Mouse (Mus musculus) fat pad, adult 2 months (tissue): ENCODE results near the gene Psmd7.
"Not testable (repeated sequence)": the region's sequence is repeated elsewhere in the genome, so short reads cannot be mapped to it uniquely, and the experiment has no call there.

Source experiments
- DNase-seq: peaks from one replicate; pipeline ENCODE4 v3.0.0-alpha.2; 2011; ENCODE audit warnings: low read depth, low spot score; ENCODE audit errors: extremely low read depth

Psmd7 gene

GRCm38 (mm10) chr8:107587995-107588780 lies at the start of gene Psmd7:
TSS of gene Psmd7 (minus strand) at chr8:107588464.
- no peak for DNase-seq

- no peak for DNase-seq
Observed at GRCm38 (mm10) chr8:107633734-107634133, 45.5 kb upstream of the Psmd7 start.

DNA sequence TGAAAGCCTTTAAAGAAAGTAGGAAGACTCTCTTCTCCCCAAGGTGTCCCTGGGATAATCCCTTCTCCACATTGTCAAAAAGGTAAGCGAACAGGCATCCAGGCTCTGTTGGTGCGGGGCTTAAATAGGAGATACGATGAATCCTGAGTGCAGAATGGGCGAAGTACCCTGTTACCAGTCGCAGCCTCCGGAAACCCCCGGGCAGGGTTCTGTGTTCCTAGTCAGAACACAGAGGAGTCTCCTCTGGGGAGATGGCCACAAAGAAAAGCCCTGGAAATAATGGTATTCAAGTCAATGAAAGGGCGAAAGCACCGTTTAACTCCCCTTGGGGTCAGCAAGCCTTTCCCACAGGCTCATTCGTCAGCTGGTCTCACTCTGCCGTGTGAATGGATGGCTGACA lies 41.4 kb upstream of the Psmd7 start:
- no peak for DNase-seq

- no peak for DNase-seq
Observed at GRCm38 (mm10) chr8:107628501-107629149, 40.4 kb upstream of the Psmd7 start.

DNA sequence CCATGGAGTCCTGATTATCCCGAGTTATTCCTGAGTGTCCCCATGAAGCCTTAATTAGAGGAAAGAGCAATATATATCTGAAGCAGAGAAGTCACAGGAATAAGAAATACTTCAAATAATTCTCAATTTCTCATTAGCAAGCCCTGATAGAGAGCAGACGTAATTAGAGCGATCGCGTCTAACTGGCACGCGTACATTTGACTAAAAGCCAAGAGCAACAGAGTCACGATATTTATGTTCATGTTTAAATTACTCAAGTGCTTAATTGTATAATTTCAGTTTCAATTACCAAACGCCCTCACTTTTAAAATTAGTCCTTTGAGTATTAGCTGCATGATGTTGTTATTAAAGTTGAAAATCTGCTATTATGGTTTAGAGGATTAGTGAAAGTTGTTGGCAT lies 39.6 kb upstream of the Psmd7 start:
- DNase-seq: no peak

GRCm38 (mm10) chr8:107624301-107624700 lies 36.0 kb upstream of the Psmd7 start:
- not testable (repeated sequence) for DNase-seq

DNA sequence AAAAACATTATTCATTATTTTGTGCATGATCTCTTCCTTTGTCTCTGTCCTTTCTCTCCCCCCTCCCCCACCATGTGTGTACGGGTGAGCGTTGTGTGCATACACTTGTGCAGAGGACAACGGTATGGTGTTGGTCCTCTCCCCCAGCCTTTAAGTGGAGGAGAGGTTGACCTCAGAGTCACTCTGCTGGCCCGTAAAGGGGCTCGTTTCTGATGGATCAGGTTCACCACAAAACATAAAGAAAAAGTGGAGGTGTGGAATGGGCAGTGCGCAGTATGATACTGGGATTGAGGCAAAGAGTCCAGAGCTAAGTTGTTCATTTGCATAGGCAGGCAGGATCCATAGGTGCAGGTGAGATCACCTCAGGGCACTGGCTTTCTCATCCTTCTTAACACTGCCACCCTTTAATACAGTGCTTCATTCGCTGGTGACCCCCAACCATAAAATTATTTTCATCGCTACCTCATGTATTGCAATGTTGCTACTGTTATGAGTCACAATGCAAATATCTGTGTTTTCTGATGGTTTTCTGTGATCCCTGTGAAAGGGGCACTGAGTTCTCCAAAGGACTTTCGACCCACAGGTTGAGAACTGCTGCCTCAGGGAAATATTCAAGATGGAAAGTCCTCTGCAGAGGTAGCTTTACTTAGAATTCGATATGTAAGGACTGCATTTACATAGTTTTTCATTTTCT lies 33.8 kb upstream of the Psmd7 start:
- DNase-seq: no peak

DNA sequence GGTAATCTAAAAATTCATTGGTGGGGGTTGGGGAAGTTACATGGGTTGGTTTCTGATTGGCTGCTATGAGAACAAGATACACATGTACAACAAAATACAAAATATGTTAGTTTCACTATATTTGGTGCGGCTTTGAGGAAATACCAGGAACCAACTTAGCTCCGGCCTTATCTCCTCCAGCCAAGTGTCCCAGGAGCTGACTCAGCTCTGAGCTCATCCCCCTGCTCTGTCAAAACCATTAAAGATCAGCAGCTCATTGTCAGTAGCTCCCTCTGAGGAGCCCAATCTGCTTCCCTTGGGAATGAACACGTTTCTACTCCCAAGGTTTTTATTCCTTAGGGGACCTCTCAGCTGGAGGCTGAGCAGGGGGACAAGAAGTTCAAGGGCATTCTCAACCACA lies 32.9 kb upstream of the Psmd7 start:
- no peak for DNase-seq

- DNase-seq: no peak
Observed at GRCm38 (mm10) chr8:107618499-107618898, 30.2 kb upstream of the Psmd7 start.

GRCm38 (mm10) chr8:107613411-107613810 lies 25.1 kb upstream of the Psmd7 start:
- DNase-seq: no peak

DNA sequence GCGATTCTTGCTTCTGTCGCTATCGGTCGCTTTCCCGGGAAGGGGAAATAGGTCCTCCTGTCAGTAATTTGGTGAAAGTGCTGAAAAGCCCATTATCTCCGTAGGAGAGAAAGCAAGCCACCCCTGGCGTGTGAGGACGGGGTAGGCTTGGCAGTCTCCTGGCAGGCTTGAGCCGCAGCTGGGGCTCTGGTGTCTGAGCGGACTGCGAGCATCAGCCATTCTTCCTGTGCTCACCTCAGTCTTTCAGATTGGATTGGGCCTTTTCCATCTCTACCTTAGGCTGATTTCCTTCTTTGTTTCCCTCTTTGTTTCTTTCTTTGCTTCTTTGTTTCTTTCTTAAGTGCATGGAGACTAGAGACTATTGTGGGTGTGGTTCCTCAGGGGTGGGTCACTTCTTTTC lies 22.6 kb upstream of the Psmd7 start:
- no peak for DNase-seq

GRCm38 (mm10) chr8:107608751-107609150 lies 20.5 kb upstream of the Psmd7 start:
- DNase-seq: no peak

DNA sequence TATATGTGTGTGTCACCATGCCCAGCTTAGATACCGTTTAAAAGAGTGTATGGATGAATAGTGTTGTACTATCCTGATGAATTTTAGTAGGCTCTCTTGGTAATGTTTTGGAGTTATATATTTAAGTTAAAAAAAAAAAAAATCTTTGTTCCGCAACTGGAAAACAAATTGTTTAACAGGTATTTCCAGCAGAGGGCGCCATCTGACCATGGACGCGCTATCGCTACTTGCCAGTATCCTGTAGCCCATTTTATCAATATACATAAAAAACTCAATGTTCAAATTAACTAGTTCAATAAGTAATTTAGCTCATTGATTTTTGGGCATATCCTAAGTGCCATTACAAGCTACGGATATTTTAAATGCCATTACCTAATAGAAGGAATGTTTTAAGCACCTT lies 14.8 kb upstream of the Psmd7 start:
- DNase-seq: no peak

DNA sequence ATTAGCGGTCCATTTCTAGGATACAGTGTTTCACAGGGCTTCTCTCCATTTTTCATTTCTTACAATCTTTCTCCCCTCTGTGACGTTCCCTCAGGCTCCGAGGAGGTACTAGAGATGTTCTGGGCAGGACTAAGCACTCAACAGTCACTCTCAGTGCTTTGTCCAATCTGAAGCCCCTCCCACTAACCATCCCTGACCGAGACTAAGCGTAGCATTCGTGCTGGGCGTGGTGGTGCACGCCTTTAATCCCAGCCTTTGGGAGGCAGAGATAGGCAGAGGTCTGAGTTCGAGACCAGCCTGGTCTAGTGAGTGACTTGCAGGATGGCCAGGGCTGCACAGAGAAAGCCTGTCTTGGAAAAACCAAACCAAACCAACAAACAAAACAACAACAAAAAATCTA lies 11.4 kb upstream of the Psmd7 start:
- DNase-seq: no peak

- DNase-seq: no peak
Observed at GRCm38 (mm10) chr8:107597731-107598130, 9.5 kb upstream of the Psmd7 start.

GRCm38 (mm10) chr8:107594817-107595216 lies 6.6 kb upstream of the Psmd7 start:
- DNase-seq: no peak

DNA sequence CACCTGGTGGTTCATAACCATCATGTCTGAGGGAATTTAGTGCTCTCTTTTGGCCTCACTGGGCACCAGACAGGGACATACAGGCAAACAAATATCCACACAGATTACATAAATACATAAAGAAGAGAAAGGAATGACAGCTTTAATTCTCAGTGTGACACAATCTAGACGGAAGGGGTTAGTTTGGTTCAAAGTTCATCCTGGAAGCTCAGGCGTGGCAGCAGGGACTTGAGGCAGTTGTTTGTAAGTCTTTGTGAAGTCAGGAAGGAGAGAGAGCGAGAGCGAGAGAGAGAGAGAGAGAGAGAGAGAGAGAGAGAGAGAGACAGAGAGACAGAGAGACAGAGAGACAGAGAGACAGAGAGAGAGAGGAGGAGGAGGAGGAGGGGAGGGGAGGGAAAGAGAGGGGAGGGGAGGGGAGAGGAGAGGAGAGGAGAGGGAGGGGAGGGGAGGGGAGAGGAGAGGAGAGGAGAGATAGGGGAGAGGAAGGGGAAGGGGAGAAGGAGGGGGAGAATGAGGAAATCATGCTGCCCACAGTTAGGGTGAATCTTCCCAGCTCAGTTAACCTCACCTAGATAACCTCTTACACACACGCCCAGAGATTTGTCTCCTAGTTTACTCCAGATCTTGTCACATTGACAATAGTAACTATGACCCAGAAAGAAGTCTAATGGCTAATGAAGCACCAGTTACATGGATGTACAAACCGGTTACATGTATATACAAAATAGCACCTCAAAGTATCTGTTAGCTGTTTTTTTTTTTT lies 5.9 kb upstream of the Psmd7 start:
- DNase-seq: no peak

- no peak for DNase-seq
Observed at GRCm38 (mm10) chr8:107587429-107587994, 752 bp downstream of the Psmd7 start.

GRCm38 (mm10) chr8:107582136-107582535 lies 6.1 kb downstream of the Psmd7 start:
- no peak for DNase-seq

DNA sequence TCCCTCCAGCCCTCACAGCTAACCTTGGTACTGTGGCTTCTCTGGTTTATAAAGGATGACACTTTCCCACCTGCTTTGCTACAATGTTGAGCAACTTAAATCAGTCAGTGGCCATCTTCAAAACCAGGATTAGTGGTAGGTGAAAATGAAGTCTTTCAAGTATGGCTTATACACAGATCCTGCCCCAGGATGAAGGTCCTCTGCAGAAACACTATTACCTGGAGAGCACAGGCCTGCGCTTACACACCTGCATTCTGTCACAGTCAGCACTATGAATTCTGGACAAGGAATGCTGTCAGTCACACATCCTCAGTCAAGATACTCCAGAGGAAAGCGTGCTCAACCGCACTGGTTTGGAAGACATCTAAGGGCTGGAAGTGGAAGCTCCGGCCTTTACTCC lies 6.7 kb downstream of the Psmd7 start:
- DNase-seq: no peak

DNA sequence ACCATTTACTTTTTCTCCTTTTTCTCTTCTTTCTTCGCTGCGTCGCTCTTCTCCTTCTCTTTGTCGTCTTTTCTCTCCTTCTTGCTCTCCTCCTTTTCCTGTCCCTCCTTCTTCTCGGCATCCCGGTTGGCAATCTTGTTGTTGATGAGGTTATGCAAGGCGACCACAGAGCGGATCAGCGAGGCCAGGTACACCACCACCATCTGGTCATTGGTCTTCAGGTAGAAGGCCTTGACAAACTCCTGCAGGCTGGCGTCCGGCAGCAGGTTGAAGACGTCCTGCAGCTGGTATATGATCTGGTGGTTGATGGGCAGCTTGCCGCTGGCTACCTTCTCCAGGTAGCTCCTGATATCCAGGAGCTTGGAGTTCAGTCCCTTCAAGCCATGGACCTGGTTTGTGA lies 7.4 kb downstream of the Psmd7 start:
- DNase-seq: no peak
